Mouse (Mus musculus) kidney, embryonic 16.5 days (tissue): Measurements from ENCODE around the gene Kctd19. TPM values are rescaled to one million over a fixed set of nuclear protein-coding genes. Genes with fewer than 3 reads are reported as not detected.

Experiments
- ATAC-seq: fragments of 200-750 bp; cut with Nextera tagmentation; 2 replicates; pipeline ENCODE4 v1.8.0; 2017; ENCODE audit warnings: moderate TSS enrichment; ENCODE audit not compliant: low FRiP score, low TSS enrichment
- H3K27ac ChIP-seq: fragments of 300-500 bp; sonication (generic); 2 replicates; pipeline ENCODE4 v1.5.1; 2014; ENCODE audit warnings: low read length
- H3K27me3 ChIP-seq: fragments of 300-500 bp; sonication (generic); 2 replicates; pipeline ENCODE4 v1.6.1; 2014; ENCODE audit warnings: low read length, control low read depth, mixed read lengths; ENCODE audit not compliant: insufficient read depth
- H3K36me3 ChIP-seq: fragments of 300-500 bp; sonication (generic); 2 replicates; pipeline ENCODE4 v1.6.1; 2014; ENCODE audit warnings: low read length, control low read depth, mixed read lengths; ENCODE audit not compliant: insufficient read depth
- H3K4me1 ChIP-seq: fragments of 300-500 bp; sonication (generic); 2 replicates; pipeline ENCODE4 v1.6.1; 2014; ENCODE audit warnings: low read length, control low read depth, mixed read lengths; ENCODE audit not compliant: insufficient read depth
- H3K4me2 ChIP-seq: fragments of 300-500 bp; sonication (generic); replicated peaks from 2 replicates; pipeline ENCODE4 v1.6.1; 2014; ENCODE audit warnings: low read depth, low read length
- H3K4me3 ChIP-seq: fragments of 300-500 bp; sonication (generic); 2 replicates; pipeline ENCODE4 v1.5.1; 2014; ENCODE audit warnings: mild to moderate bottlenecking, low read length
- H3K9ac ChIP-seq: fragments of 300-500 bp; sonication (generic); replicated peaks from 2 replicates; pipeline ENCODE4 v1.6.1; 2014; ENCODE audit warnings: low read length
- H3K9me3 ChIP-seq: fragments of 300-500 bp; sonication (generic); 2 replicates; pipeline ENCODE4 v1.6.1; 2016; ENCODE audit warnings: low read length, control low read depth
- WGBS: fragments of 180-500 bp; shearing (Covaris S2); extraction: QIAGEN DNeasy Blood & Tissue Kit; methylation state at CpG from one replicate; pipeline ENCODE4 v1.1.7; 2014; 5-methylcytosine and 5-hydroxymethylcytosine counted together
- polyA plus RNA-seq: library from polyadenylated mRNA; unstranded; fragments of >200 nt; fragmentation: Nextera tagmentation; extraction: Ambion mirVana; gene quantifications from 2 replicates; pipeline ENCODE4 v1.2.1, GENCODE M21; 2015

The Kctd19 gene
- polyA plus RNA-seq, 1 experiment from 2014 or later, result not detected

- ATAC-seq, result no peak
- H3K4me1 ChIP-seq, result peaks cover 46% of the 10 kb centered on the region
- no peaks in the 10 kb centered on the region for H3K9me3 ChIP-seq
- no peak overlapping the region; the same call in 1 of the 2 replicates for H3K27ac ChIP-seq
- WGBS, result 53% methylated on average over 6 of the region's 8 CpGs
- no peaks in the 10 kb centered on the region for H3K27me3 ChIP-seq
- no peak overlapping the region for H3K4me2 ChIP-seq
- no peak overlapping the region for H3K4me3 ChIP-seq
- H3K9ac ChIP-seq, result no peak overlapping the region
- H3K36me3 ChIP-seq, result no peaks in the 10 kb centered on the region
Measured at GRCm38 (mm10) chr8:105343791-105344574, 69.3 kb downstream of the Kctd19 start.

- Histone ChIP-seq H3K4me3 (no peak overlapping the region), H3K27me3 (no peaks in the 10 kb centered on the region), H3K4me1 (peaks cover 42% of the 10 kb centered on the region), H3K36me3 (peaks cover 8% of the 10 kb centered on the region), H3K9ac (no peak overlapping the region), H3K9me3 (no peaks in the 10 kb centered on the region), H3K4me2 (no peak overlapping the region), H3K27ac (no peak overlapping the region)
- WGBS, result 87% methylated on average over 4 of the region's 4 CpGs
- ATAC-seq, result no peak
Measured at GRCm38 (mm10) chr8:105342768-105343167, 70.5 kb downstream of the Kctd19 start.

- H3K9ac ChIP-seq, result 0 out of 2 replicates have a peak overlapping the region, but pooled peaks have one; percentile 5
- H3K36me3 ChIP-seq, result peaks cover 22% of the 10 kb centered on the region
- H3K9me3 ChIP-seq, result no peaks in the 10 kb centered on the region
- ATAC-seq, result peak; percentile 37; the same call in 1 of the 2 replicates
- H3K4me2 ChIP-seq, result no peak overlapping the region
- H3K4me3 ChIP-seq, result no peak overlapping the region
- H3K4me1 ChIP-seq, result peaks cover 38% of the 10 kb centered on the region
- 38% methylated on average over 8 of the region's 8 CpGs for WGBS
- no peaks in the 10 kb centered on the region for H3K27me3 ChIP-seq
- H3K27ac ChIP-seq, result peak overlapping the region; percentile 66; the same call in 1 of the 2 replicates
Measured at GRCm38 (mm10) chr8:105341399-105341798, 71.9 kb downstream of the Kctd19 start.

GRCm38 (mm10) chr8:105339886-105340635 lies 73.2 kb downstream of the Kctd19 start:
- Histone ChIP-seq H3K36me3 (peaks cover 33% of the 10 kb centered on the region), H3K27ac (no peak overlapping the region), H3K4me3 (no peak overlapping the region), H3K27me3 (no peaks in the 10 kb centered on the region), H3K4me2 (no peak overlapping the region), H3K4me1 (peaks cover 25% of the 10 kb centered on the region), H3K9ac (no peak overlapping the region), H3K9me3 (no peaks in the 10 kb centered on the region)
- ATAC-seq, result no peak
- WGBS, result 78% methylated on average over 6 of the region's 6 CpGs

- H3K36me3 ChIP-seq, result peaks cover 43% of the 10 kb centered on the region
Measured at GRCm38 (mm10) chr8:105338992-105339391, 74.3 kb downstream of the Kctd19 start.

GRCm38 (mm10) chr8:105336373-105337130 lies 76.8 kb downstream of the Kctd19 start:
- no peak for ATAC-seq
- Histone ChIP-seq H3K36me3 (peaks cover 60% of the 10 kb centered on the region), H3K4me2 (no peak overlapping the region), H3K9me3 (no peaks in the 10 kb centered on the region), H3K4me1 (peaks cover 16% of the 10 kb centered on the region), H3K27ac (no peak overlapping the region), H3K9ac (no peak overlapping the region), H3K27me3 (no peaks in the 10 kb centered on the region), H3K4me3 (no peak overlapping the region)
- 59% methylated on average over 32 of the region's 32 CpGs for WGBS

More at GRCm38 (mm10) chr8:105338992-105339391, 74.3 kb downstream of the Kctd19 start:
- Histone ChIP-seq H3K4me2 (no peak overlapping the region), H3K9ac (no peak overlapping the region), H3K4me3 (no peak overlapping the region), H3K27me3 (no peaks in the 10 kb centered on the region), H3K4me1 (peaks cover 16% of the 10 kb centered on the region), H3K9me3 (no peaks in the 10 kb centered on the region), H3K27ac (no peak overlapping the region)
- no peak for ATAC-seq
- 28% methylated on average over 4 of the region's 4 CpGs for WGBS

Other genes with a start within 250 kb of the Kctd19 start
- gene Cbfb, start 242.8 kb downstream of the Kctd19 start, polyA plus RNA-seq, result 59.9 and 63.5 TPM in 2 replicates
- 26.9 and 27.6 TPM in 2 replicates for gene D230025D16Rik, start 188.4 kb downstream of the Kctd19 start, polyA plus RNA-seq
- gene B3gnt9, start 158.3 kb downstream of the Kctd19 start, polyA plus RNA-seq, result 10.2 and 11.9 TPM in 2 replicates
- gene Tradd, start 148.9 kb downstream of the Kctd19 start, polyA plus RNA-seq, result 23.4 and 26.3 TPM in 2 replicates
- gene Fbxl8, start 148.9 kb downstream of the Kctd19 start, polyA plus RNA-seq, result 3.0 and 3.1 TPM in 2 replicates
- 0.14 and 0.16 TPM in 2 replicates for gene Hsf4, start 143.7 kb downstream of the Kctd19 start, polyA plus RNA-seq
- 1.2 and 1.4 TPM in 2 replicates for gene Nol3, start 137.4 kb downstream of the Kctd19 start, polyA plus RNA-seq
- 10.5 and 13.4 TPM in 2 replicates for gene 4931428F04Rik, start 123.6 kb downstream of the Kctd19 start, polyA plus RNA-seq
- gene Exoc3l, start 117.4 kb downstream of the Kctd19 start, polyA plus RNA-seq, result 29.5 and 32.1 TPM in 2 replicates
- 90.1 and 108 TPM in 2 replicates for gene E2f4, start 115.8 kb downstream of the Kctd19 start, polyA plus RNA-seq
- gene Elmo3, start 107.9 kb downstream of the Kctd19 start, polyA plus RNA-seq, result 13.3 and 13.9 TPM in 2 replicates
- 2.2 and 2.4 TPM in 2 replicates for gene Lrrc29, start 87.2 kb downstream of the Kctd19 start, polyA plus RNA-seq
- gene Tmem208, start 87.1 kb downstream of the Kctd19 start, polyA plus RNA-seq, result 120 and 136 TPM in 2 replicates
- gene Fhod1, start 65.5 kb downstream of the Kctd19 start, polyA plus RNA-seq, result 3.7 and 4.6 TPM in 2 replicates
- gene Slc9a5, start 64.7 kb downstream of the Kctd19 start, polyA plus RNA-seq, result 2.5 and 3.1 TPM in 2 replicates
- gene Plekhg4, start 40.2 kb downstream of the Kctd19 start, polyA plus RNA-seq, result 0.32 and 0.37 TPM in 2 replicates
- 0.17 and 0.41 TPM in 2 replicates for gene Lrrc36, start 69 bp upstream of the Kctd19 start, polyA plus RNA-seq
- 22.2 and 24.8 TPM in 2 replicates for gene Tppp3, start 58.0 kb upstream of the Kctd19 start, polyA plus RNA-seq
- 49.6 and 51.1 TPM in 2 replicates for gene Zdhhc1, start 83.4 kb upstream of the Kctd19 start, polyA plus RNA-seq
- 39.3 and 39.9 TPM in 2 replicates for gene Hsd11b2, start 105.3 kb upstream of the Kctd19 start, polyA plus RNA-seq
- 106 and 111 TPM in 2 replicates for gene Atp6v0d1, start 152.5 kb upstream of the Kctd19 start, polyA plus RNA-seq
- 44.5 and 46.3 TPM in 2 replicates for gene Ripor1, start 191.8 kb upstream of the Kctd19 start, polyA plus RNA-seq
- 117 and 134 TPM in 2 replicates for gene Ctcf, start 223.1 kb upstream of the Kctd19 start, polyA plus RNA-seq
- 0.84 and 1.2 TPM in 2 replicates for gene Agrp, start 223.9 kb upstream of the Kctd19 start, polyA plus RNA-seq